Mouse (Mus musculus): ENCODE measurements at regions not wholly inside any gene's neighbourhood (a gene's known extent, or its start where the extent isn't known, plus 50 kb on each side); places are given as distances from the start of the nearest gene placed in this dataset.

DNA sequence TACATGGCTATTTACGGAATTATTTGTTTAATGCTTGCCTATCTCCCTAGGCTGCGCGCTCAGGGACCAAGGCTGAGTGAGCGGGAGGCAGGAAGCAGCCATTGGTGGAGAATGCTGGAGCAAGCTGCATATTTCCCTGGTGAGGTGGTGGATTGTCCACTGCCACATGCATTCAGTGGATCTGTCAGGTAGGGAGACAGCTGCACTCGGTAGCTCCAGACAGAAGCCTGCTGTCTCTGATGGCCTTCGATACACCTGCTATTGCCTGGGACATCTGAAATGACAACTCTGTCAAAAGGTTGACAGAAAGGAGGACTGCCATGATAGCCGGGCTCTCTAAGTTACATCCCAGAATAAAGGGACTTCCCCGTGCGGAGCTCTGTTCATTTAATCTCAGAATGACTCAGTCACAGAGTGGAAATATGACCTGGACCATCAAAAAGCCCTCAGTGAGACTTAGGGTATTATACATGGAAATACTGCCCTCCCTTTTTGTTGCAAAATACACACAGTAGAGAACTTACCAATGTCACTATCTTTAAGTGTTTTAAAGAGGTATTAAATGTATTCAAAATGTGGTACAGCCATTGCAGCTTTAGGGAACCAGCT lies 201.5 kb downstream of the Hhipl2 start:
- in situ Hi-C loops (cut with MboI; ENCODE audit: unreplicated experiment in 2 of 2), result no loop called here

DNA sequence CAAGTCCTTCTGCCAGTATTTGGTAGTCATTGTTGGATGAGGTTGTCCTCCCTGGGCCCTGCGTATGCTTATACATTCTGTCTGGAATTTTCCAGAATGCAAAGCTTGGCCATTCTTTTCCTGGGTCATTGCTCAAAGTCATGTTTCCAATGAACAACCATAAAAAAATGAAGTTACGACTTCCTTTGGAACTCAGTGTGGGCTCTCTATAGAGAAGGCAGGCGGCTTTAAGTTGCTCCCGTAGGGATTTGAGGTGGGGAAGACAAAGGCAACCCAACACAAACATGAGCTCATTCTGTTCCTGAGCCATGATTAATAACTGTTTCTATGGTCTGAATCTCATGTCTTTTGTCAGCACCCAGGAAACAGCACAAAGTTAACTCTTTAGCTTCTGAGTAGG lies 204.3 kb downstream of the Hhipl2 start:
- in situ Hi-C loops (cut with MboI; ENCODE audit: unreplicated experiment in 2 of 2), result no loop called here

DNA sequence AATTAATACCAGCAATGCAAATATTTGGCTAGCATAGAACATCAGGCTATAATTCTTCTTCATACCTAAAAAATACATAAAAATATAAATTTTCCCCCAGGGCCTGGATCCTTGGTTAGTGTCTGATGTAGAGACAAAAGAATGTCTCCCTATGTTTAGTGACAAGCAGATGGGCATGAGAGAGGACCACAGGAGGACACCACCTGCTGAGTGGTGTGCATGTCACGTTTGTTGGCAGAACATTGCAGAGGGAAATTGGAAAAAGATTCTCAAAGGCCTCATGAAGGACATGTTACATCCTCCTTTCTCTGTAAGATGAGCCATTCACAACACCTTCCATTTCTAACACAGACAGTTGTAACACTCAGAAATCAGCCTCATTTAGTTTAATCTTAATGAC lies 206.3 kb downstream of the Hhipl2 start:
- in situ Hi-C loops (cut with MboI; ENCODE audit: unreplicated experiment in 2 of 2), result no loop called here

- in situ Hi-C loops (cut with MboI; ENCODE audit: unreplicated experiment in 2 of 2), result no loop called here
These were observed 215.8 kb downstream of the Hhipl2 start for GRCm38 (mm10) chr1:183633810-183634209.

DNA sequence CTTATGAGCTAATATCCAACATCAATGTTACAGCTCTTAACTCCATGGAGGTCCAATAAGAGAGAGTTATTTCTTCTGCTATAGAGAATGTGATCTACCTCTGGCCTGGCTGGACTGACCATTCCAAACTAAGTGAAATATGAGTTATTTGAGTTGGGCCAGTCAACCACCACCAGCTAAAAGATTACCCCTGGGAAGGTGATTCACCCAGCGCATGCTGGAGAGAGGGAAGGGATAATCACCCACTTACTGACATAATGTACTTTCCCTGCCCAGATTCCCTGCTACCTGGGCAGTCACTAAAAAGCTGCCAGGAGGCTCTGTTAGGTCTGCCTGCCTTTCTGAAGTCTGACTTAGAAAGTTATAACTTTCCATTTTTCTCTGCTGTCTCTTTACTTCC lies 216.8 kb downstream of the Hhipl2 start:
- in situ Hi-C loops (cut with MboI; ENCODE audit: unreplicated experiment in 2 of 2), result no loop called here

GRCm38 (mm10) chr1:183637214-183637613 lies 219.2 kb downstream of the Hhipl2 start:
- in situ Hi-C loops (cut with MboI; ENCODE audit: unreplicated experiment in 2 of 2), result no loop called here

GRCm38 (mm10) chr1:183639332-183639731 lies 221.3 kb downstream of the Hhipl2 start:
- in situ Hi-C loops (cut with MboI; ENCODE audit: unreplicated experiment in 2 of 2), result no loop called here

GRCm38 (mm10) chr1:183640568-183640967 lies 222.6 kb downstream of the Hhipl2 start:
- in situ Hi-C loops (cut with MboI; ENCODE audit: unreplicated experiment in 2 of 2), result no loop called here

GRCm38 (mm10) chr1:183644001-183644400 lies 226.0 kb downstream of the Hhipl2 start:
- in situ Hi-C loops (cut with MboI; ENCODE audit: unreplicated experiment in 2 of 2), result no loop called here

DNA sequence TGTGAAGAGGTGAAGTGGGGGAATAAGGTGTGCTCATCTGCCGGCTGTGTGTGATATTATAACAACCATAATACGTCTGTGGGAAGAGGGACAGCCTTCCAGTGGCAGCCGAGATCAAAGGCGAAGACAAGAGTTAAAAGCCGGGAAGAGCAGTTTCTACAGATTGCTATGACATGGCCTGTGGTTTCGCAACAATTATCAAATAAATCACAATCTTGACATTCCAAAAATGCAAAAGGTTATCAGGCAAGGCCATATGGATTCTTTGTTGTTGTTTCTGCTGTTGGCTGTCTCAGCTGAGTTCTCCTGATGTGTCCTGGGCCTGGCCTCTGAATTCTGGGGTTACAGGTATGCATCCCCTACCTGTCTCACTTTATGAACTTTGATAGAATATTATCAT lies 235.9 kb downstream of the Hhipl2 start:
- in situ Hi-C loops (cut with MboI; ENCODE audit: unreplicated experiment in 2 of 2), result loop anchor here in 1 of 2 experiments (10.0 kb wide), 1 partner anchor 381 kb away; the partner anchor contains the start of gene 1700056E22Rik

- in situ Hi-C loops (cut with MboI; ENCODE audit: unreplicated experiment in 2 of 2), result loop anchor here in 1 of 2 experiments (10.0 kb wide), 1 partner anchor 378 kb away; the partner anchor contains the start of gene 1700056E22Rik
These were observed 239.0 kb downstream of the Hhipl2 start for GRCm38 (mm10) chr1:183657043-183657442.

DNA sequence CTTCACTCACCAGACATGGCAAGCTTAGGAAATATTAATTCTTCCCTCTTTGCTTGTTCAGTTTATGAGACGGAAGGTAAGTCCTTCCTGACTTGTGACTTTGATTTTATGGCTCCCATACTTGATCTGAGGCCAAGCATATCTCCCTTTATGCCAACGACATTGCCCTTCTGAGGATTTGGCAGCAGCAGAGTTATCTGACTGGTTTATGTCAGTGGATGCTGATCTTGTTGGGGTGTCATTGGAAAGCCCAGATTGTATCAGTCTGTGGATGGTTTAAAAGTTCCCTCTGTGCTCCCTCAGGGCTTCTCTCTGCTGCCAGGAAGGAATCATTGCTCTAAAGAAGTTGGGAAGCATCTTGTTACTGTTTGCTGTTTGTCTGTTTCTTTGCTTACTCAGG lies 242.5 kb downstream of the Hhipl2 start:
- in situ Hi-C loops (cut with MboI; ENCODE audit: unreplicated experiment in 2 of 2), result no loop called here

- in situ Hi-C loops (cut with MboI; ENCODE audit: unreplicated experiment in 2 of 2), result no loop called here
These were observed 244.5 kb downstream of the Hhipl2 start for GRCm38 (mm10) chr1:183662369-183663043.

DNA sequence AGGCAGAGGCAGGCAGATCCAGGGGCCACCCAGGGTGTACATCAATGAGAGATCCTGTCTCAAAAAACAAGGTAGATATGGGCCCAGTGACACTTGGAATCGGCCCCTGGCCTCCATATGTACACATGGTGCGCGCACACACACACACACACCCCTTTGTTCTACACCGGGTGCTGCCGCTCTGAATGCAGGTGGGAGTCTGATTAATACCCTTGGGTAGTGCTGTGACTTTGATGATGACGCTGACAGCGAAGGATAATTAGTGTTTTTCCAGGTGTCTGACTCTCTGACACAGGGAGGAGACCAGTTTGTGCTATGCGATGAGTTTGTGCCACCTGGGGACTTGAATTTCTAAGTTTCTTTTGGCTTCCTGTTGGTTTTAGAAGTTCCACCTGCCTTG lies 251.3 kb downstream of the Hhipl2 start:
- in situ Hi-C loops (cut with MboI; ENCODE audit: unreplicated experiment in 2 of 2), result no loop called here

GRCm38 (mm10) chr1:183669674-183670073 lies 251.7 kb downstream of the Hhipl2 start:
- in situ Hi-C loops (cut with MboI; ENCODE audit: unreplicated experiment in 2 of 2), result no loop called here

DNA sequence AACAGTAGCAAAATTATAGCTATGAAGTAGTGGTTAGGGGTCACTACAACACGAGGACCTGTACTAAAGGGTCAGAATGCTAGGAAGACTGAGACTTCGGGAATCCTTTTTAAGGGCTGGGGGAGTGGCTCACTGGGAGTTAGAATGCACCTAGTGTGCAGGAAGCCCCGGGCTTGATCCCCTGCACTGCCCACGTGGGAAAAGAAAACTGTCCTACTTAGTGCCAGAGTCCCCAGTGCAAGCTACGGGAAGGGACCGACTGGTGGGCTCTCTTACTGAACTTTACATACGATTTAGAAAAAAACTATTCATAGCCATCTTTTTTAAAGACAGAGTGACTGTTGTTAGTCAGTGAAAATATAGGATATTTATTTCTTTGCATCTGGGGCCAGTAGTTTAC lies 252.5 kb downstream of the Hhipl2 start:
- in situ Hi-C loops (cut with MboI; ENCODE audit: unreplicated experiment in 2 of 2), result no loop called here

DNA sequence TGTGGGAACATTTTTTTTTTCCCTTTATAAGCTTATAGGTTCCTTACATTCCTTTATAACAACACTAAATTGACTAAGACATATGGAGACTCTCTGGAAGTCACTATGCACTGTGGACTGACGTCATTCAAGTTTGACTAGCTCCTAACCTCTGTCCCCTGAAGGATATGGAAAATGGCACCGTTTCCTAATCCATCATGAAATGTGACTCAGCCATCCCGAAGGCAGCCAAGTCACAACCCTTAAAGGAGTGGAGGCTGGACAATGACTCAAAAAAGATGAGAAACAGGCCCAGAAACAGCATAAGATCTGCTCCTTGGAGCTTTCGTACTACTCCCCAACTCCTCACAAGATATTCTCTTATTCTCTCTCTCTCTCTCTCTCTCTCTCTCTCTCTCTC lies 253.5 kb downstream of the Hhipl2 start:
- in situ Hi-C loops (cut with MboI; ENCODE audit: unreplicated experiment in 2 of 2), result no loop called here

DNA sequence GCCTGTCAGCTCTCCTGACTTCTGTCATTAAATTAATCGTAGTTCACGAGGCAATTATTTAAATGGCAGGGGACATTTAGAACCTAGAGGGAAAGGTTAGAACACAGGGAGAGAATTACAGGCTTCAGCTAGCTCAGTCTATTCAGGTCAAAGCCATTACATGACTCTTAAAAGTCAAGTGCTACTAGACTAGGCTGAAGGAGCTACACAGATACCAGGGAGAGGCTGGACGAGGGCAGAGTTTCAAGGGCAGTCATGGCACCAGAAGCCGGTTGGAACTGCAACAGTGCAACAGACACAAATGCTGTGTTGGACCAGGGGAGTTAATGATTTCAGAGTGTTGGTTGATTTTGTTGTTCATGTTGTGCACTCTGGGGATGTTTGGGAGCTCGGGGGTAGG lies 254.5 kb downstream of the Hhipl2 start:
- in situ Hi-C loops (cut with MboI; ENCODE audit: unreplicated experiment in 2 of 2), result no loop called here

DNA sequence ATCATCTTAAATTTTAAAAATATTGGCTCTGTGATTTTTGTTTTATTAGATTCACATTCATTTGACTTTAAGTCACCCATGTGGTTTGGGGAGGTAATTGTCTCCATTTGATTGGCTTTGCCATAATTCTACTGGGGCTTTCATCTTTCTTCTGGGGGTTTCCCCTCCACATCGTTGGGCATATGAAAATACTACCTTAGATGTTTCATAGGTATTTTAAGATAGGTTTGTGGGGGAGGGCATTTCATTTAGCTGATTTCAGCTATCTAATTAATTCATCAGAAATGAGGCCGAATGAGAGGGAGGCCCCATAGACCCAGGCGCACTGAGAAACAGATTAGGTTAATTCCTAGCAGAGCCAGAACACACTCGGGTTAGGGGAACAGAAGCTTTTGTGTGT lies 259.6 kb downstream of the Hhipl2 start:
- in situ Hi-C loops (cut with MboI; ENCODE audit: unreplicated experiment in 2 of 2), result no loop called here

- in situ Hi-C loops (cut with MboI; ENCODE audit: unreplicated experiment in 2 of 2), result no loop called here
These were observed 261.9 kb downstream of the Hhipl2 start for GRCm38 (mm10) chr1:183679949-183680348.

GRCm38 (mm10) chr1:183686056-183686455 lies 268.0 kb downstream of the Hhipl2 start:
- in situ Hi-C loops (cut with MboI; ENCODE audit: unreplicated experiment in 2 of 2), result no loop called here

DNA sequence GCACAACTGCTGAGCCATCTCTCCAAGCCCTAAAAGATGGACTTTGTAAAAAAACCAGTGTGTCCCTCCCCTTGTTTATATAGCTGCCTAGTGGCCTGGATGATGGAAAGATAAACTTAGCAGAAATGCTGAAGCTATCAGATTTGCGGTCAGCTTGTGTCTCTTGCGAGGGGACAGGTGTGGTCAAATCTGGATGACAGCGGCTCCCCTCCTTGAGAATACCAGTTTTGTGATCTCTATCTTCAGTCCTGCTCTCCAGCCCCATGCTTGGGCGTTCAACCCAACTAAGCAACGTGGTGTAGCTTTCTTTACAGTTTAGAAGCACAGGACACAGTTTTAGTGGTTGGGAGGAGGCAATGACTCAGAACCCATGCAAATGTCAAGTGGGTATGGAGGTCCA lies 274.7 kb downstream of the Hhipl2 start:
- in situ Hi-C loops (cut with MboI; ENCODE audit: unreplicated experiment in 2 of 2), result no loop called here

Data from v-Abl transformed pro-B cells (cell line).